Mouse (Mus musculus): Measurements from ENCODE around the gene Anxa5.

The Anxa5 gene

DNA sequence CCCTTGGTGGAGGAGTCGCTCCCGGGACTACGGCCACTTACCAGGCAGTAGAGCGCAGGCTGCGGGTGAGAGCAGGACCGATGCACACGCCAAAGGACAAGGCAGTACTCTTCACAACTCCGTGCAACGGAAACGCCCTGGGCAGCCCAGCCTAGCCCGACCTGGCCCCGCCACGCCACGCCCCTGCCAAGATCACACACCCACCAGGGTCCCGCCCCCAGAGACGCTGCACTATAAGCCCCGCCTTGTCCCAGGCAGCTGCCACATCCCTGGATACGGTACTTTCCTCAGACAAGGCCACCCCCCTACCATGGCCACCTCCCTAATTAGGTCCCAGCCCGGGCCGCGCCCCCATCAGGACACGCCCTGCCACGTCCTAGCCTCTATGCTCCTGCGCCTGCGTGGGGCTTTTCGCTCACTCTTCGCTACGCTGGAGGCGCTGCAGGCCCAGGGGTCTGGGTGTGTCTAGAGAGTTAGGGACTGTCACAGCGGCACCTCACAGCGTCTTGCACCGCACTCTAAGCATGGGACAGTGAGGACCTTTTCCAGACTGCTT, at the start of gene Anxa5, which contains the start of gene 1810062G17Rik:
Gene Anxa5 (minus strand): TSS at position 363 of the 556 bp plus-strand sequence.
Gene 1810062G17Rik (plus strand): TSS at position 406 of the 556 bp plus-strand sequence.
- peak; percentile 94 to 96 for DNase-seq

DNA sequence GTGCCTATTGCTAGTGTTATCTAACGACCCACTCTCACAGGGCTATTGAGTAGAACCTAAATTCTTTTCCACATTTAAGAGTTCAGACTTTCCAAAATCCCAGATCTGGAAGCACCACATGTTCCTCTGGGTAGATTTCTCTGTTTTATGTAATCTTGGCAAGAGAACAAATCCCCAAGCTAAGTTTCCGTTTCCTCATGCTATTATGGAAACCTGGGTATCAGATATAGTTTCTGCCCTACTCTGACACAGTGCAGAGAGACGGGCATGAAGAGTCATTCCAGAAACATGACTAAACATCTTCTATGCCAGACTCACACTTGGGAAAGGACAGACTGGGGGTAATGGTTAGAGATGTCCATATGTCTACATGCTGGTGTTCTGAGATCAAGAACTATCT, 48.8 kb upstream of the Anxa5 start:
- no peak for DNase-seq

DNA sequence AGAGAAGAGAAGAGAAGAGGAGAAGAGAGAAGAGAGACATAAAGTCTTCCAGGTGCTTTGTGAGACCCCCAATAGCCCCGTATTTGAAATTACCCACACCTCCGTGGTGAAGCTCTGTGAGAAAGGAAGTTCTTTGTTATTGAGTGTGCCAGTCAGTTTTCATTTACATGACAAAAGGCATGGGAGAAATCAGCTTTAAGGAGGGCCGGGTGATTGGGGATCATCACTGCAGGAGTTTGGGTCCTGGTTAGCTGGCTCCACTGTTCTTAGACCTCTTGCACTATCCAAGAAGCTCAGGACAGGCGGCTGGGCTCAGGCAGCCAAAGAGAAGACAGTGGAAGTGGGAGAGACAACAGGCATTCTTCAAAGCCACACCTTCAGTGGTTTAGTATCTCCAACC, 46.4 kb upstream of the Anxa5 start:
- no peak for DNase-seq

DNA sequence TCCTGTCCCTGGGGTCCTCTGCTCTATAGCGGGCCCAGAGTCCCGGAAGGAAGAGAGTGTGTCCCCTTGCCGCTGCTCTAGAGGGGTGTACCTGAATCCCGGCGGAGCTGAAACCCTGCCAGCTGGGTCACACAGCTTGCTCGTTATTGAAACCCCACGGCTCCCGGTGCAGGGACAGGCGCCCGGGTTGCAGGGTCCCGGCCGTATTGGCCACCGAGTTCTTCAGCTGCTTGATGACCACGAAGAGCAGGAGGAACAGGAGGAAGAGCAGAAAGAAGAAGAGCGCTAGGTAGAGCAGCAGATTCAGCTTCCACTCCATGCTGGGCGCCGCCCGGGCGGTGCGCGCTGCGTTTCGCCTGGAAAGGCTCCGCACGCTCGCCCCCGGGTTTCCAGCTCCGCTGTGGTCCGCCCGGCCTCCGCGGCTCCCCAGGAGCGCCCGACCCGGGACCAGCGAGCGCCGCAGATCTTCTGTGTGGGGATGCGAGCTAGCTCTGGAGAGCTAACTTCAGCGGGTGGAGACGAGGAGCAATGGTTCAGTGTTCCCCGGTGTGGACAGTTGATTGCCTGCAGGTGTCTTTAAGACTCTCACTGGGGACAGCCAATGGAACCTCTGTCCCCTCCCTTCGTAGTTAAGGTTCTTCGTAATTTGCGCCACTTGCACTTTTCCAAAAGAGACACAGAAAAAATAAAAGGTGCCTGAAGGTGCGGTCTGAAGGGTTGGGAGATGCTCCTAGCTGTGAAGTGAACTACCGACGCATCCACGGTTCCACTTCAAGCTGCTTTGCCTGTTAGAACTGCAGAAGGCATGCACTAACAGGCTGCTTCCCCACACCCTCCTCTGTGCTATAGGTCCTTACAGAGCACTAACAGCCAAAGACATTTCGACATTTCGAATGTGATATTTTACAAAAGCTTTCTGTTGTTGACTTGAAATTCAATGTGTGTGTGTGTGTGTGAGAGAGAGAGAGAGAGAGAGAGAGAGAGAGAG, 45.7 kb upstream of the Anxa5 start, which contains the start of gene Gm11549:
Gene Gm11549 (minus strand): TSS at position 741 of the 988 bp plus-strand sequence.
- DNase-seq: no peak

DNA sequence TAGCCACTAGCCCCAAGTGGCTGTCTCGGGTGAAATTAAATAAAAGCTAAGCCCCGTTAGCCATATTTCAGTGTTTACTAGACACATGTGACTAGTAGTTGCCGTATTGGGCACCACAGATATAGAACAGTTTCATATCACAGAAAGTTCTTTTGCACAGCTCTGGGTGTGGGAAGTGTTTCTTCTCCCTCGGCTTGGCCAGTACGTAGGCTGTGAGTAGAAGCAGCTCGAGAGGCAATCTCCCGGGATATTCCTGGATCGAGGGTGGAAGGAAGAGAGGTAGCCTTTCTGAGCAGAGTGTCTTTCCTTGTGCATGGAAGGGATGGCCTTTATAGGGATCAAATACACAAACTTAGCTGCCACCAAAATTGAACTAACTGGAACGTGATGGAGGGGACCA, 40.5 kb upstream of the Anxa5 start:
- DNase-seq: no peak

DNA sequence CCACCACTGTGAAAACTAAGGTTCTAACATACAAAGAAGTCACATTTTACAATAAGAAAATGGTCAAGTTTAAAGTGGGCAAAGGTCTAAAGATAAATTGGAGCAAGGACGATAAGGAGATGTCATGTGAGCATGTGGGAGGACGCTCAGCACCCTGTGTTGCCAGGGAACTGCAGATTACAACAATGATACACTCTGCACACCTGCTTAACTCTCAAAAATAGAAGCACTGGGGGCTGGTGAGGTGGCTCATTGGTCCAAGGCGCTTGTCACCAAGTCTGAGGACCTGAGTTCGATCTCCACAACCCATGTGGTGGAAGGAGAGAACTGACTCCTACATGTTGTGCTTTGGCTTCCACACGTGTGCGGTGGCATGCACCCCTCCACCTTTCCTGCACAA, 35.8 kb upstream of the Anxa5 start:
- no peak for DNase-seq

DNA sequence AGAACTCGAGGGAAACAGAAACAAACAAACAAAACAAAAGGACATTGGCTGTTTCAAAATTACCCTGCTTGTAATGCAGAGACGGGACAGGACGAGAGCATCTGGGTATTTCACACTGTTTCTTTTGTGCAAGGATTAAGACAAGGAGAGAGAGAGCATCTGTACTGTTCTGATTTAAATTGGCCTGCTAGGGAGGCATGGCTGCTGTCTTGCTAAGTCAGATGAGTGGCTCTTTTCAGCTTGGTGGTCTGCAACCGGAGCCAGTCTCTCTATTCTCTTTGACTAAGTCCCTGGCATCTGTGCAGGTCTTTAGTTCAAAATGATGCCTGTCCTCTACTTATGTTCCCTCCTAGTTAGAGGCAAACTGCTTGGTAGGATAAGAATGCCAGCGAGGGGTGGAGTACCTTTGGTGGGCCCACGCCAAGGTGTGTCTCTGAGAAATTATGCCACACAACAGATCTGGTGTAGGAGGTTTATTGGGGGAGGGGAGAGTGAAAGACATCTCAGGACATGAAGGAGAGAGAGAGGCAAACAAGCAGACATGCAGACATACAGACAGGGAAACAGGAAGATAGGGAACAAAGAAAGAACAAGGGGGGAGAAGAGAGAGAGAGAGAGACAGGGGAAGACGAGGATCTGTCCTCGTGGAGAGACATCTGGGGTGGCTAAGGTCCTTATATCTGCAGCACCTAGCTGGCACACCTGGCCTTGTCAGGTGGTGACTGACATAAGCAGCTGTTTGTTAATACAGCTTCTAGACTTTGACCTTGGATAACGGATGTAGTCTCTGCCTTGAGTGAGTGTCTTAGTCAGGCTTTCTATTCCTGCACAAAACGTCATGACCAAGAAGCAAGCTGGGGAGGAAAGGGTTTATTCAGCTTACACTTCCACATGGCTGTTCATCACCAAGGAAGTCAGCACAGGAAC, 30.4 kb upstream of the Anxa5 start:
- DNase-seq: no peak

DNA sequence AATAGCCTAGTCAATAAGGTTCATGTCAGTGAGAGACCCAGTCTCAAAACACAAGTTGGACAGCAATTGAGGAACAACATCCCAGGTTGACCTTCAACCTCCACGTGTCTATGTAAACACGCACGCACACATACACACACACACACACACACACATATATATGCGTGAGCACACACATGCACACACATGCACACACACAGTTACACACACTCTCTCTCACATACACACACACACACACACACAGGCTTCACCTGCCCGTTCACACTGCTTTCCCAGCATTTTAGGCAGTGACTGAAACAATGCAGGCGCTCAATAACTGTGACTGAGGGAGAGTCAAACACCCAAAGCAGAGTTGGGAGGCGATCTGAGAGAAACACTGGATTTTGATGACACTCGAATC, 29.6 kb upstream of the Anxa5 start:
- DNase-seq: no peak

DNA sequence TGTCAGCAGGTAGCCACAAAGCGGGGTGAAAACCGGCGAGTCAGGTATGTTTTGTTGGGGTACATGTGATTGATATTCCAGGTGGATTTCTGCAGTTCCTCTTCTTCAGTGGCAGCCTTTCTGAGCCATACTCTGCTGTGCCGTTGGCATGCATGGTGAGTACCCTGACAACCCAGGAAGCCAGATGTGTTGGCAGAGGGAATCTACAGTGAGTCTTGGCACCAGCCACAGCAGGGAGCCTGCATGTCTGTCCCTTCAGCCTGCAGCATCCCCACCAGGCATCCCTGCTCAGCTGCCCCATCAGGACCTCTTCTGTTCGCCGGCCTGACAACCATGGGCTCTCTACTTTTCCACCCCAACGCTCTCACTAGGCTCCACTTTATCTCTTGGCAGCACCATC, 25.9 kb upstream of the Anxa5 start:
- DNase-seq: no peak

DNA sequence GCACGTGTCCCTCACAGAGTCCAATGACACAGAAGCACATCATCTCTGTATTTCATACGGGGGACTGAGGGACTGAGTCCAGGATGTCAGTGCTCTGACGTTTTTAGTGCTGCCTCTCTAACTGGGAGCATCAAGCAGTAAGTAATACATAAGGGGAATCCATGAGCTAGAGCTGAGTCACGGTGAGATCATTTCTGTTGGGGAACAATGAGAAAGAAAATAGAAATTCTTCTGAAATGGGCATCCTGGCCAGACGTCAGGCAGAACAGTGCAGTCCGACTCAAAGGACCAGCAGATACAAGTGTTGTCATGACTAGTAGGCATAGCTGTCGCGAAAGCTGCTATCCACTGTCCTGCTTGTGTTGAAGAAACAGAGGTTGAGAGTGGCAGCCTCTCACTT, 25.3 kb upstream of the Anxa5 start:
- DNase-seq: no peak

DNA sequence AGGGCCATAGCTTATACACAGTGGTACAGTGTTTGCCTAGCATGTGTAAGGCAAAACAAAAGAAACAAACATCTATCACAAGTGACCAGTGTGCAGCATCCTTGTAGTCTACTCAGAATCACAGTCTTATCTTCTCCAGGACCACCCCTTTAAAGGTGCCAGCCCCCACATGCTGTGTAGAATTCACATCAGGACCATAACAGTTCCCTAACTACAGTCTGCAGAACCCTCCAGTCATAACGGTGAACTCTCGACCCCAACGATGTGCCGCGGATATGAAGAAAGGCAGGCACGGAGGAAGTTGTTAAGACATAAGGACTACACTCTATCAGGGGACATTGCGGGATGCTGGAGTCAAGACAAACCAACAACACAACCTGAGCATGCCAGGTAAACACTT, 23.7 kb upstream of the Anxa5 start:
- DNase-seq: no peak

DNA sequence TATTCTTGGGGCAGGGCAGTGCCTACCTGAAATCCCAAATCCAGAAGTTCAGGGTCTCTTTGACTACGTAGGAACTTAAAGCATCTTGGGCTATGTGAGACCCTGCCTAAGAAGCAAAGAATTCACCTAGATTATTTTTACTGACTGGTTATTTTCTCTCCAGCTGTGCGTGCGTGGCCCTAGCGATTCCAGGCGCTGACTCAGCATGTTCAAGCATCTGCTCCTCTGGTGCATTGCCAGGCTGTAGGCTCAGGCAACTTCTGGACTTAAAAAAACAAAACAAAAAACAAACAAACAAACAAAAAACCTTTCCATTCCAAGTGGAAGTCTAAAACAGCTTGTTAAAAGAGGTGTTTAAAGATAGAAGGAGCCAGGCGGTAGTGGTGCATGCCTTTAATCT, 22.5 kb upstream of the Anxa5 start:
- no peak for DNase-seq

DNA sequence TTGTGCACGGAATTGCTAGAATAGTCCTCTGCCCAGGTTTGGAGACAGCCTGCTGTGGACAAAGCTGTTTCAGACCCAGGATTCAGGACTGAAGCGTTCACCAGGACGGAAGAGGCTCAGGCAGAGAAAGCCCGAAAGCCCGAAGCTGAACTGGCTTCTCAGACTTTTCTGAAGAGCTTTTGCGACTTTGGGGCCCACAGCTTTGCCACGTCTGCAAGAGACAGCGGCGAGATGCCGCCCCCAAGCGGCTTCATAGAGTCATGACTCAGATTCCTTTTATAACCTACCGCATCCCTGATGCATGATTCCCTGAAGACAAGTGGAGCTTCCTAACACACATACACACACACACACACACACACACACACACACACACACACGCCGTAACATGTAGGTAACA, 21.1 kb upstream of the Anxa5 start:
- peak in 1 of 2 experiments; percentile 58 for DNase-seq

DNA sequence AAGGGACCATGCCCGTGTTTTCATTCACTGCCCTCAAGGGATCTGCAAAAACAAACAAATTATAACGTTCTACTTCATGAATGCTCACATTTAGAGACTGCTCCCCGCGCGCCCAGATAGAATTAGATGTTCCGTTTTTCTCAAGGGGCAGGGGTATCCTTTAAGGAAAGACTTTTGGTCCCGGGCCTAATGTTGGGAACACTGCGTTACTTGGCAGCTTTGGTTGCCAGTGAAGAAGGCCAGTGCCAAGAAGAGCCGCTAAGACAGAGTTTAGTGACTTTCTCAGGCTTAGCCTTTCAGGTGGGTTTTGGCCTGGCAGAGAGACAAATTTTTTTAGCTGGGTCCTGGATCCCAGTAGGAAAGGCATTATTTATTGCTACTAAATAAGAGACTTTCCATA, 20.6 kb upstream of the Anxa5 start:
- DNase-seq: no peak

DNA sequence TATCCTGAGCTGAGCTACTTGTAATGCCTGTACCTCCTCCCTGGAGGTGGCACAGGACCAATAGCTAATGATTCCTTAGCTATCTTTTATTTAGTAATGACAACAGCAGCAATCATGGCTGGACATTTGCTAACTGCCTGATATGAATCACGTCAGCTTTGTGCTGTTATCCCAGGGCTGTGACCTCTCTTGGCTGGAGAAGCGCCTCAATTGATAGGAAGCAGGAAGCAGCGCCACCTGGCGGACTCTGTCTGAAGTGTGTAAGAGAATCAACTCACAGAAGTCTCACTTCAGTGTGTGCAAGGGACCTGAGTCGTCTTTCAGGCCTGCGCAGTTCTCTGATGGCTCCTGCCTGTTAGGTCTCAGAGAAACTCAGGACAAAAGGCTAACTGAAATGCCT, 19.7 kb upstream of the Anxa5 start:
- DNase-seq: peak; percentile 41 to 80

DNA sequence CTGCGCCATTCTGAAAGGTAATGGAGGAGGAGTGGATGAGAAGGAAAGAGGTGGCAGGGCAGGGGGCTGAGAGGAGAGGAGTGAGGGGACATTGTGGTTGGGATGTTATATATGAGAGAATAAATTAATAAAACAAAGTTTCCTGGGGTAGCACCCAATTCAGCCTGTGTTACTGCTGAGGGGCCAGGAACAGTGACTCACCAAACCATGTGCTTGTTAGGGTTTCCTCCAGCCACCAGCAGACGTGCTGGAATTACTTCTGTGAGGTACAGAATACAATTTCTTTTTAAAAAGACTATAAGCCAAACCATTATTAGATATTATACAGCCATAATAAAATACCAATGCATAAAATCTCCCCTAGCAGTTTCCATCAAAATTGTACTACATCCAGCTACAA, 18.9 kb upstream of the Anxa5 start:
- DNase-seq: no peak

DNA sequence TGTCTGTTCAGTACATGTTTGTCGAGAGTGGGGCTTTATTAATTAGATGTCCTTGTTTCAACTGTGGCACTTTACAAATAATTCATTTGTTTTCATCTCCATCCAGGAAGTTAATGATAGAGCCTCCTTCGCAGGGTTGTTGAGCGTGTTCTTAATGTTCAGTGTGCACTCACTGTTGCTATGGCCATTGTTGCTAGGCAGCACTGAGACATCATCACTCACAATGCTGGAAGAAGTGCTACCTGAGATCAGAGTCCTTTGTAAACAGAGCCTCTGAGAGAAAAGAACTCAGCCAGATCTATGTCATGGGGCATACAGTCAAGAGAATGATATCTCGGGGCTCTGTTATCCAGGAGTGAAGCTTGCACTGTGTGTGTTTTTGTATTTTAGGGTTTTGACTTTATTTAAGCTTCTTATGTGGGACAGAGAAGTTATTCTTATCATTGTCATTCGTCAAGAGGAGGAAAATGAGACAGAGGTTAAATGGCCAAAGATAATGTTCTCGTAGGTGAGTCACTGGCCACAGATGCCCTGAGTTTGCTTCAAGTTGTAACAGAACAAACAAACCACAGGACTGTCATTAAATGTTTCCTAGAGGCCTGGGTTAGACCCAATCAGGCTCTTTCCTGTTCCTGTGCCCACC, 18.1 kb upstream of the Anxa5 start:
- no peak for DNase-seq

DNA sequence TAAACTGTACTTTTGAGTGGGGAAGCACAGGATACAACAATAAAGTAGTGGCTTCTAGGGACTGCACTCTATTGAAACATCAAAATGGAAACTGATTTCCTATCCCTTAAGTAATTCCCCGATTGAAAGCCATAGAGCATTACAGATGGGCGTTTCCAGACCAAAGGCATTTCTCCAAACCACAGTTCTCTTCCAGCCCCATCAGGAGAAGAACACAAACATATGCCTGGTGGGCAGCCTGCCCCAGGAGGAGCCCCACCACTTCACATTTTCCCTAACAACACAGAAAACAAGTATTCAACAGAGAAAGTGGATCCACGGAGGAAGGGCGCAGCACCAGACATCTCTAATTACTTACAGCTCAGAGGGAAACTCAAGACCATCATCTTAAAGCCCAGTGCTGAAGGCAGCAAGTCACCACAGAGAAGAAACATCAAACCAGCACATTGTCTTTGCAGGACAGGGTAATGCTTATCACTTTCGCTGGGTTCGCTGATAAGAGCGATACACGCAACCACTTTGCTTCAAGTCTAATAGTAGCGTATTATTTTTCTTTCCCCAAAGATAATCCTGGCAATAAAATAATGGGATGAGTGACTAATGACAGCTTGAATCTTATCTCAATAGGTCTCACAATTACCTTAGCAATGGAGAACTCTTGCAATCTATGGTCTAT, 17.2 kb upstream of the Anxa5 start:
- DNase-seq: no peak

DNA sequence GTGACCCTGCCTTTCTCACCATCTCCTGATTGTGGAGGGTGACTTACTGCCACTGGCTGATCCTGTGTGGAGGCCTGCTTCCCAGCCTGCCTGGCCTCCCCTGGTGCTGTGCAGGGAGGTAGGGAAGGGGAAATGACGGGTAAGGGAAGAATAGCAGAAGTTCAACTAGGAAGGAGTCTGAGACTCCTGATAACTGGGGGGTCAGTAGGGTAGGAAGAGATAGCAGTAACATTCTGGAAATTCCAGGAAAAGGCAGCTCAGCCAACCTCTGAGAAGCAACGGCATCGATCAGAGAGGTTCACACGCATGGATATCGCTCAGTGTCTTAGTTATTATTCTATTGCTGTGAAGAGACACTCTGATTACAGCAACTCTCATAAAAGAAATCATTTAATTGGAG, 15.8 kb upstream of the Anxa5 start:
- no peak for DNase-seq

DNA sequence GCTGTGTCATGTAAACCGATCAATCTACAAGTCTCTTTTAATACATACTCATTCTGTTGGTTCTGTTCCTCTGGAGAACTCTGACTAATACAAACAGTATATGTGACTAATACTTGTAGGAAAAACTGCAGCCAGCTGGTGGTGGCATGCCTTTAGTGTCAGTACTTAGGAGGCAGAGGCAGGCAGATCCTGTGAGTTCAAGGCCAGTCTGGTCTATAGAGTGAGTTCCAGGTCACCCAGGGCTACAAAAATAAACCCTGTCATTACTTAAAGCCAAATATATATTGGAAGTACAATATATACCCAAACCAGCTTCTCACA, 13.9 kb upstream of the Anxa5 start:
- DNase-seq: no peak

DNA sequence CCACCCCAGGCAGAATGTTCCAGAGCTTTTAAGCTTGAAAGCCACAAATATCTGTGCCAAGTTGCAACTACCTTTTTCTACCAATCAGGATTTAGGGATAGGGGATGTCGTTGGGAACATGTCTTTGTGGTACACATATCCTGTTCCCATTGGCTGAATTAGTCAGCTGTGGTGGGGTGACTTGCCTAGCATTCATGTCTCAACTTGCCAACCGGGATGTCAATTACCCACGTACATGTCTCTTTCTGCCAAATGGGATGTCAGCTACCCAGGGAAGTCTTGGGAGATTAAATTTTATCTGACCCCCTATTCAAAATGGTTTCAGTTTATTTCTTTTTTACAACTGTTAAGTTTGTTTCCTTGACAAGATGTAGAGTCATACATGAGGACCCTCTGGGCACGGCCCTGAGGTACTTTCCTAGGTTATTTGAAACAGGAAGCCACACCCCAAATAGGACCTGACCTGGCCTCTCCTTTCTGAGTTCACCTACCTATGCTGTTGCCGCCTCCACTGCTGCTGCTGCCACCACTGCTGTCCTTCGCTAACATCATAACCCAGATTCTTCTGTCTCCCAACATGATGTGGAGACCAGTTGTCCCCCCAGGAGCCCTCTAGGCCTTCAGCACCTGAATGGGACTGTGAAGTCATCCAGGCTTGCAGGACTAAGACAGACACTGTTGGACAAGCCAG, 13.3 kb upstream of the Anxa5 start:
- DNase-seq: no peak

DNA sequence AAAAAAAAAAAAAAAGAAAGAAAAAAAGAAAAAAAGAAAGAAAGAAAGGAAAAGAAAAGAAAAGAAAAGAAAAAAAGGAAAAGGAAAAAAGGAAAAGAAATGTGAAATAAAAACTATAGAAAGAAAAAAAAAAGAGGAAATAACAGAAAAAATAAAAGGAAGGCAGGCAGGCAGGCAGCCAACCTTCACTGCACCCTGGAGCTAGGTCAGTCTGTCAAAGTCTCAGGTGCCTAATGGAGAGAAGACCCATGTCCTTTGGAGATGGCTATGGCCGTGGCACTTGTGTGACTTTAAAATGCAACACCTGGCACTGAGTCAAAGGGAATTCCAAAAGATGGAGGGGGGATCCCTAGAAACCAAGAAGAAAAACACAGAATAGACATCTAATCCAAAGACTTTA, 12.7 kb upstream of the Anxa5 start:
- DNase-seq: no peak
